Mouse (Mus musculus) heart, embryonic 13.5 days (tissue): ENCODE data around the gene Ramp2. TPM values are rescaled to one million over a fixed set of nuclear protein-coding genes. Genes with fewer than 3 reads are reported as not detected.
A peak's percentile ranks its signal among the peaks of the same experiment; 100 is the strongest.

Experiments
- ATAC-seq: fragments of 200-750 bp; cut with Nextera tagmentation; 2 replicates; pipeline ENCODE4 v1.8.0; 2017; ENCODE audit warnings: moderate TSS enrichment; ENCODE audit not compliant: insufficient number of reproducible peaks, low FRiP score, low TSS enrichment; ENCODE audit errors: extremely low read depth
- H3K27ac ChIP-seq: fragments of 300-500 bp; sonication (generic); replicated peaks from 2 replicates; pipeline ENCODE4 v1.5.1; 2015; ENCODE audit warnings: moderate library complexity, mild to moderate bottlenecking, inconsistent platforms
- H3K27me3 ChIP-seq: fragments of 300-500 bp; sonication (generic); replicated peaks from 2 replicates; pipeline ENCODE4 v1.6.1; 2015; ENCODE audit warnings: mild to moderate bottlenecking, inconsistent platforms
- H3K36me3 ChIP-seq: fragments of 300-500 bp; sonication (generic); 2 replicates; pipeline ENCODE4 v1.6.1; 2015; ENCODE audit warnings: mild to moderate bottlenecking, inconsistent platforms
- H3K4me1 ChIP-seq: fragments of 300-500 bp; sonication (generic); 2 replicates; pipeline ENCODE4 v1.6.1; 2015; ENCODE audit warnings: inconsistent platforms
- H3K4me2 ChIP-seq: fragments of 300-500 bp; sonication (generic); 2 replicates; pipeline ENCODE4 v1.6.1; 2015; ENCODE audit warnings: inconsistent platforms, mild to moderate bottlenecking, moderate library complexity
- H3K4me3 ChIP-seq: fragments of 300-500 bp; sonication (generic); 2 replicates; pipeline ENCODE4 v1.5.1; 2015; ENCODE audit warnings: moderate library complexity, mild to moderate bottlenecking, inconsistent platforms
- H3K9ac ChIP-seq: fragments of 300-500 bp; sonication (generic); 2 replicates; pipeline ENCODE4 v1.6.1; 2015; ENCODE audit warnings: inconsistent platforms, mild to moderate bottlenecking, moderate library complexity
- H3K9me3 ChIP-seq: fragments of 300-500 bp; sonication (generic); 2 replicates; pipeline ENCODE4 v1.6.1; 2016; ENCODE audit warnings: inconsistent platforms
- whole genome bisulfite sequencing: fragments of 180-500 bp; shearing (Covaris S2); methylation state at CpG from one replicate; pipeline ENCODE4 v1.1.7; 2015; ENCODE audit warnings: mixed read lengths; 5-methylcytosine and 5-hydroxymethylcytosine counted together
- polyA plus RNA-seq: library from polyadenylated mRNA; unstranded; fragments of >200 nt; fragmentation: Nextera tagmentation; extraction: Ambion mirVana; gene quantifications from 2 replicates; pipeline ENCODE4 v1.2.1, GENCODE M21; 2015

The Ramp2 gene
- 210 and 234 TPM in 2 replicates for polyA plus RNA-seq

DNA sequence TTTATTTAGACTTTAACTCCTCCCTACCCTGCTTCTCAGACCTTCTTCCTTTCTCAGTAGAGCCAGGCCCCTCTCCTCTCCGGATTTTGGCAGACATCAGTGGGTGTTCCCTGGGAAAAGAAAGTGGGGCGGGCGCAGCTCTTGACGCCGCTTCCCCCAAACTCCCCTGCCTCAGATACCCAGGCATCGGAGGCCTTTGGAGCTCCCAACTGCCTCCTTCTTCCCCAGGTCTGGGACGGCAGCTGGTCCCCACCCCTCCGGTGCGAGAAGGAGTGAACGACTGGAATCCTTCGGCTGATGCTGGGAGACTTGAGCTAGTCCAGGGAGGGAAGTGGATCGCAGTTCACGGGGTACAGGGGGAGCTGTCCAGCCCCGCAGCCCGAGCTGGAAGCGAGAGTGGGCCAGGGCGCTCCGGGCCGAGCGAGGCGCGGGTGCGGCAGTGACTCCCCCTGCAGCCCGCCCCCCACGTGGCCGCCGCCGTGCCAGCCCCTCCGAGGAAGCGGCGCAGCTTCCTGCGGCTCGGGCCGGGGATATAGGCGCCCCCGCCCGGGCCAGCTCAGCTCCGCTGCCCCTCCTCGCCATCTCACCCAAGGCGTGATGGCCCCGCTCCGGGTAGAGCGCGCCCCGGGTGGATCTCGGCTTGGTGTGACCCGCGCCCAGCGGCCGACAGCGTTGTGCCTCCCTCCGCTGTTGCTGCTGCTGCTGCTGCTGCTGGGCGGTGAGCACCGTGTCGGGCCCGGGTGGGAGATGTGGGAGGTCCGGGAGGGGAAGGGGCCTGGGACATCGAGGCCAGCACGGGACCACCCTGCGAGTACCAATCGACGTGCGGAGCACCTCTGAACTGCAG, at the start of gene Ramp2:
Gene Ramp2, plus strand, starts transcription at position 174 of the 847 bp plus-strand sequence.
- WGBS, result 1% methylated on average over 62 of the region's 63 CpGs
- H3K4me1 ChIP-seq, result peaks cover 26% of the 10 kb centered on the region
- no peaks in the 10 kb centered on the region for H3K9me3 ChIP-seq
- peak within 1 kb of the TSS; percentile 92 for H3K4me2 ChIP-seq
- peaks cover 58% of the 10 kb centered on the region for H3K27me3 ChIP-seq
- H3K4me3 ChIP-seq, result peak within 1 kb of the TSS; percentile 79
- ATAC-seq, result peak; percentile 26; the same call in 1 of the 2 replicates
- peak within 1 kb of the TSS; percentile 94 for H3K27ac ChIP-seq
- peak within 1 kb of the TSS; percentile 91 for H3K9ac ChIP-seq
- no peaks in the 10 kb centered on the region for H3K36me3 ChIP-seq

DNA sequence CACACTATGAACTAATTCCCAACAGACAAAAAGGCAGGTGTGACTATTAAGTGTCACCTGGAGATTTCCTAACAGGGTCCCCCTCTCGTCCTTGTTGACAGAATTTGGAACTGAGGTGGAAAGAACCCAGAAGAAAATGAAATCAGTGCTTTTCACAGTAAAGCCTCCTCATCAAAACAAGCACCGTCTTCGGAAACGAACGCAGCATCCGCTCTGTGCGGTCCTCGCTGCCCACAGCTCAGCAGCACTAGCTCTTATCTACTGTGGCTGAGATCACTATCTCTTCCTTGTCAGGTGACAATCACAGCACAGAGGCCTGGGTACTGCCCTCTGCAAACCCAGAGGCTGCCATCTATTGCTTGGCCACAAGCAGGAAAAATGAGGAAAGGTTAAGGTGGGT, 49.7 kb upstream of the Ramp2 start:
- Histone ChIP-seq H3K27me3 (no peaks in the 10 kb centered on the region), H3K9me3 (no peaks in the 10 kb centered on the region), H3K4me3 (no peak overlapping the region), H3K9ac (no peak overlapping the region), H3K36me3 (peaks cover 82% of the 10 kb centered on the region), H3K27ac (no peak overlapping the region), H3K4me1 (peaks cover 29% of the 10 kb centered on the region), H3K4me2 (no peak overlapping the region)
- no peak for ATAC-seq
- WGBS, result 84% methylated on average over 8 of the region's 8 CpGs

DNA sequence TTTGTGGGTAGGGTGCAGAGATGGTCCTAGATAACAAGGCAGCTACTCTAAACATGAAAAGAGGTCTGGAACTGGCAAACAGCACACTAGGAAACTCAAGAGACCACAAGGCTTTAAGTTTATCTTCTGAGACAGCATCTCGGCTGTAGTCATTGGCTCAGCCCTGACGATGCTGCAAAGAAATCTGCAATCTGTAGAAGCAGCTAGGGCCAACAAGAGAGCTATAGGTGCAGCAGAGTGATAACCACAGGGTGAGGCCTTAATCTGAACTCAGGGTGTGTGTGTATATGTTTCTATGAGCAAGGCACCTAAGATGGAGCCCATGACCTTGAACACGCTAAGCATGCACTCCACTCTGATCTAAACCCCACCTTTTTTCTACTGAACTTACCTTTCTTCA, 46.3 kb upstream of the Ramp2 start:
- ATAC-seq, result no peak
- 81% methylated on average over 3 of the region's 3 CpGs for WGBS

DNA sequence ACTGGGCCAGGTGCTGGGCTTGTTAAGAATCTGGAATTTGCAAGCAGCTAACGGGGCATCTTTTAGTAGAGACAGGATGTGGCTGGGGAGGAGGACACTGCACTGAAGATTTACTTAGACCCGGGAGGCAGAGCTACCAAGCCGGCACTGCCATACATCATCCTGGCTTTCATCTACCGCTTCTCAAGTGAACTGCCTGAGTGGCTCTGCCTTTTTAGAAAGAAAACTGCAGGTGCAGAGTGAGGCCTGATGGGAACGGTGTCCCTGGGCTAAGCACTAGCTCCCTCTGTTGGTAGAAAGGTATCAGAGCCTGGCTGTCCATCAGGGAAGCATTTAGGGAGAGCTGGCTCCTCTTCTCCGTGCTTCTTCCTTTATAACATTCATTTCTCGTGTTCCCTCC, 44.8 kb upstream of the Ramp2 start:
- Histone ChIP-seq H3K4me2 (no peak overlapping the region), H3K9me3 (no peaks in the 10 kb centered on the region), H3K4me1 (0 out of 2 replicates have a peak, but pooled peaks cover 4% of the 10 kb centered on the region), H3K27ac (no peak overlapping the region), H3K4me3 (no peak overlapping the region), H3K36me3 (peaks cover 87% of the 10 kb centered on the region), H3K27me3 (no peaks in the 10 kb centered on the region), H3K9ac (no peak overlapping the region)
- ATAC-seq, result no peak
- 24% methylated on average over 7 of the region's 7 CpGs for WGBS

More for the DNA sequence above, 46.3 kb upstream of the Ramp2 start:
- peaks cover 83% of the 10 kb centered on the region for H3K36me3 ChIP-seq
- H3K27ac ChIP-seq, result no peak overlapping the region
- H3K4me1 ChIP-seq, result peaks cover 7% of the 10 kb centered on the region
- no peak overlapping the region for H3K4me3 ChIP-seq
- H3K9me3 ChIP-seq, result no peaks in the 10 kb centered on the region
- no peak overlapping the region for H3K4me2 ChIP-seq
- no peak overlapping the region for H3K9ac ChIP-seq
- no peaks in the 10 kb centered on the region for H3K27me3 ChIP-seq

DNA sequence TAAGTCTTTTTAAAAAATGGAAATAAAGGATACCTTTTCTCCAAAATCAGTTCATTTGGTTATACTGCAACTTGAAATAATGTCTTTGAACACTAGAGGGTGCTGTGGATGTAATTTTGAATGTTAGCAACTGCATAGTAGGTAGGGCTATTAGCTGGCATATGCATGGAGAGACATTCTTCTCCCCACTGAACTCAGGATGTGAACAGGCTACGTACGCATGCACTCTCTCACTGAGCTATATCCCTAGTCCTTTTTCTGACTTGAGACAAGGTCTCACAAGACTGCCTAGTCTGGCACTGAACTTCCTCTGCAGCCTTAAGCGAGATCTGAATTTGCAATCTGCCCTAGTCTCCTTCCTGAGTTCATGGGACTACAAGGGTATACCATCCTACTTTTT, 33.9 kb upstream of the Ramp2 start:
- H3K27ac ChIP-seq, result peak overlapping the region; percentile 48; the same call in 1 of the 2 replicates
- no peaks in the 10 kb centered on the region for H3K4me1 ChIP-seq
- ATAC-seq, result no peak
- H3K4me3 ChIP-seq, result no peak overlapping the region
- H3K4me2 ChIP-seq, result no peak overlapping the region
- WGBS, result 37% methylated on average over 3 of the region's 3 CpGs
- peaks cover 84% of the 10 kb centered on the region for H3K36me3 ChIP-seq
- no peaks in the 10 kb centered on the region for H3K27me3 ChIP-seq
- H3K9ac ChIP-seq, result no peak overlapping the region
- H3K9me3 ChIP-seq, result 0 out of 2 replicates have a peak, but pooled peaks cover 4% of the 10 kb centered on the region

DNA sequence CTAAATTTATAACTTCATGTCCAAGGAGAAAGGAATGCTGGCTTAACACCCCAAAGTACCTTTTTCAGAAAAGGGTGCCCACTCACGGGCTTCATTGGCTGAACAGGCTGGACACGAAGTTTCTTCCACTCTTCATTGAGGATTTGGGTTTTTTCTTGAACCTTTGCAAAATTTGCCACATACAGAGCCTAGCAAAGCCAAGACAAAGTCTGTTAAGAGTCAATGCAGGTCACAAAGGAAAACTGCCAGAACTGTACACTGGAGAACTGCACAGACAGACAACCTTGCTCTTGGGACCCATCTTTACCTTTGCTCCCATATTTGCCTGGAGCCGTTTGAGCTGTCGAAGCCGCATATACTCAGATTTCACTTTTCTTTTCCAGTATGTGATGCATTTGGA, 28.9 kb upstream of the Ramp2 start:
- no peak for ATAC-seq
- Histone ChIP-seq H3K4me3 (no peak overlapping the region), H3K27me3 (no peaks in the 10 kb centered on the region), H3K9me3 (0 out of 2 replicates have a peak, but pooled peaks cover 4% of the 10 kb centered on the region), H3K4me2 (no peak overlapping the region), H3K36me3 (peaks cover 57% of the 10 kb centered on the region), H3K9ac (no peak overlapping the region), H3K4me1 (peaks cover 7% of the 10 kb centered on the region; the same call in 1 of the 2 replicates), H3K27ac (no peak overlapping the region)
- 86% methylated on average over 5 of the region's 5 CpGs for WGBS

DNA sequence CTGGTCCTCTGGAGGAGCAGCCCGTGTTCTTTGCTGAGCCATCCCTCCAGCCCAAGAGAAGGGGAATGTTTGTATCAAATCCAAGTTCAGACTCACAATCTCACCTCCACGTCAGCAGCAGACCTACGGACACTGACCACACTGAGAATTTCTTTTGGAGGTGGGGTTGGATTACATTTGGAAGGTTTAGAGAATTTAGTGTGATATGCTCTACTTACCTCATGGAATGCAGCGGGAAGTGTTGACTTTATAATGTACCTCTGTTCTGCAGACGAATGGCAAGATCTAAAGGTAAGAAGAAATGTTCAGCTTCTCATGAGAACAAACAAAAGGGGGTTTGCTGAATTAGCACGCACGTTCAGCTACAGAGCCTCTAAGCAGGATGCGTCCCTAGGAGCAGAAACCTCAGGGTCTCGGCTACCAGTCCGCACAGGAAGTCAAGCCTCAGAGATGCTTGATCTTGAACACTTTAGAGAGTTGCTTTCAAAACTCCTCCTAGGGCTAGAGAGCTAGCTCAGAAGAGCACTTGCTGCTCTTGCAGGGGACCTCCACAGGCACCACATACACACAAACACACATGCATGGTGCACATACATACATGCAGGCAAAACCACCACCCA, 27.3 kb upstream of the Ramp2 start:
- Histone ChIP-seq H3K4me3 (no peak overlapping the region), H3K27ac (no peak overlapping the region), H3K4me2 (no peak overlapping the region), H3K9ac (no peak overlapping the region), H3K36me3 (peaks cover 45% of the 10 kb centered on the region), H3K27me3 (no peaks in the 10 kb centered on the region), H3K9me3 (no peaks in the 10 kb centered on the region), H3K4me1 (peaks cover 7% of the 10 kb centered on the region; the same call in 1 of the 2 replicates)
- no peak for ATAC-seq
- 79% methylated on average over 10 of the region's 10 CpGs for WGBS

DNA sequence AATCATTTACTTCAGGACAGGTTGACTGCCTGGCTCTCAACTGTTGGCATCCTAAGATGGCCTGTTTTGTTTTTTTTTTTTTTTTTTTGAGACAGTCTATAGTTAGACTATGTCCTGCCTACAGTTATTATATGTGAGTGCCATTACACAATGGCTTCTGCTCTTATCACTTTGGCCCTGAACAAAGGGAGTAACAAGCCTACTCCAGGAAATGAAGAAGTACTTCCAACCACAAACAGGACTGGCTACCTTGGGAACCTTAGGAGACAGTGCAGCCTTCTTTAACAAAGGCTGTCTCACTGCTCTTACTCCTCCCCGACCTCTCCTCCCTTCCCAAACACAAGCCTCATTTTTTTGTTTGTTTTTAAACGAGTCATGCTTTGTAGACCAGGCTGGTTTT, 25.0 kb upstream of the Ramp2 start:
- no peak for ATAC-seq
- H3K27me3 ChIP-seq, result no peaks in the 10 kb centered on the region
- peak overlapping the region; percentile 64 for H3K27ac ChIP-seq
- peaks cover 13% of the 10 kb centered on the region for H3K4me1 ChIP-seq
- no peak overlapping the region for H3K9ac ChIP-seq
- no peak overlapping the region for H3K4me2 ChIP-seq
- H3K4me3 ChIP-seq, result no peak overlapping the region
- H3K36me3 ChIP-seq, result peaks cover 22% of the 10 kb centered on the region
- no peaks in the 10 kb centered on the region for H3K9me3 ChIP-seq
- 39% methylated on average over 2 of the region's 2 CpGs for WGBS

DNA sequence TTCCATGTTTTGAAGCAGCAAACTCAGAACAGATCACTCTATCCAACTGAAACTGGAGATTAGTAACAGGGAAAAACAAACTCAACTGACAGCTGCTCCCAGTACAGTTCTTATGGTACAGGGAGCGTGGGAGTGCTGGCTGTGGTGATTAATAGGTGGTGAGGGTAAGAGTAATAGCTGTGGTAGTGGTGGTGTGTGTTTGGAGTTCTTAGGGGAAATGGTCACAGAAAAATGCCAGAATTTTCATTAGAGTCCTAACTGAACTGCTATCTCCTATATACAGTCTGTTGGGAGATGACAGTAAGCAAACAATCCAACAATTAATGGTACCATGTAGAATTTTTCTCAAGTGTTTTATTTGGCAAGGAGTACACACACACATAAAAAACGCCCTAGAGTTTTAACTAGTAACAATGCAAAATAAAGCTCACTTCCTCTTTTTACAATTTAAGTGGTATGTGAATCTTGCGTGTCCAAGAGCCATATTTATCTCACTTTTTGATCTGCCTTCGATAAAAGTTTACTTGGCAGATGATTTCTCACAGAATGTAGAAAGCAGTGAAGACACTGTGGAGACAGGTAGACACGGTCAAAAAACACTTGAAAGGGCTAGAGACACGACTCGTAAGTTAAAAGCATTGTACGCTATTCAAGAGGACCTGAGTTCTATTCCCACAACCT, 24.4 kb upstream of the Ramp2 start:
- no peak overlapping the region for H3K4me3 ChIP-seq
- no peak overlapping the region for H3K9ac ChIP-seq
- H3K36me3 ChIP-seq, result peaks cover 16% of the 10 kb centered on the region
- H3K4me2 ChIP-seq, result no peak overlapping the region
- peak overlapping the region; percentile 64 for H3K27ac ChIP-seq
- H3K4me1 ChIP-seq, result peaks cover 15% of the 10 kb centered on the region
- ATAC-seq, result no peak
- no peaks in the 10 kb centered on the region for H3K27me3 ChIP-seq
- no peaks in the 10 kb centered on the region for H3K9me3 ChIP-seq
- 72% methylated on average over 8 of the region's 8 CpGs for WGBS

DNA sequence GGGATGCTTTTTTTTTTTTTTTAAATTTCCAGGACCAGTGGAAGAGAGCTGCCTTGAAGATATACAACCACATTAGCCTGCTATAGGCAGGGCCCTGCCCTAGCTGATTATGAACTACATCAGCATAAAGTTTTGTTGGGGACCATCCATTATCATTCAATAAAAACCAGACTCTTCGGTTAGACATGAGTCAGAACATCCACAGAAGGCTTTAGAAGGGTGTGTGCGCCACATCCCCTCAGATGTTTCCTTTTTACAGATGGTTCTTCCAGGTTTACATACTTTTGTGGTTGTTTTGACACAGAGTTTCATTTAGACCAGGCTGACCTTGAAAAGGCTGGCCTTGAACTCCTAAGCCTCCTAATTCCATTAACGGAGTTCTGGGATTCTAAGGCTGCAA, 21.5 kb upstream of the Ramp2 start:
- Histone ChIP-seq H3K4me1 (peaks cover 19% of the 10 kb centered on the region), H3K9me3 (no peaks in the 10 kb centered on the region), H3K27me3 (peaks cover 3% of the 10 kb centered on the region; the same call in 1 of the 2 replicates), H3K4me2 (no peak overlapping the region), H3K36me3 (no peaks in the 10 kb centered on the region), H3K9ac (no peak overlapping the region), H3K4me3 (no peak overlapping the region), H3K27ac (no peak overlapping the region)
- ATAC-seq, result no peak
- WGBS, result 75% methylated on average over 3 of the region's 3 CpGs
